Mouse (Mus musculus): ENCODE results near the gene Pla2g10. TPM values are rescaled to one million over a fixed set of nuclear protein-coding genes. Genes with fewer than 3 reads are reported as not detected.

Gene Pla2g10
- total RNA-seq, 1 experiment from 2014 or later = not detected

Other genes starting within 250 kb of the Pla2g10 start
- 57.2 and 72.2 TPM in 2 replicates for gene Parn, start 62.8 kb downstream of the Pla2g10 start, total RNA-seq (2017)
- 42.0 and 55.5 TPM in 2 replicates for gene Bfar, start 59.1 kb downstream of the Pla2g10 start, total RNA-seq (2017)
- 12.2 and 18.5 TPM in 2 replicates for gene 3110001I22Rik, start 59.1 kb downstream of the Pla2g10 start, total RNA-seq (2017)
- gene Rrn3, start 49.7 kb upstream of the Pla2g10 start, total RNA-seq (2017) = 52.6 and 58.4 TPM in 2 replicates
- gene Ntan1, start 87.9 kb upstream of the Pla2g10 start, total RNA-seq (2017) = 53.0 and 76.2 TPM in 2 replicates
- 74.9 and 85.5 TPM in 2 replicates for gene Pdxdc1, start 172.1 kb upstream of the Pla2g10 start, total RNA-seq (2017)
- 0.78 and 0.87 TPM in 2 replicates for gene Mpv17l, start 172.2 kb upstream of the Pla2g10 start, total RNA-seq (2017)